Mouse (Mus musculus): ENCODE results near the gene Tmem131.

- no peak for TF ChIP-seq CTCF (IDR thresholded peaks at IDR 0.05)
- TF ChIP-seq EP300 (IDR thresholded peaks at IDR 0.05) = no peak
Measured at GRCm38 (mm10) chr1:36848036-36848435, 95.4 kb downstream of the Tmem131 start.

Measured in lung, postnatal 0 days (tissue).